Mouse (Mus musculus): Measurements from ENCODE around the gene Catsperd. TPM values are rescaled to one million over a fixed set of nuclear protein-coding genes. Genes with fewer than 3 reads are reported as not detected.
"Not testable (repeated sequence)": the region's sequence is repeated elsewhere in the genome, so short reads cannot be mapped to it uniquely, and the experiment has no call there.

Catsperd gene
- polyA plus RNA-seq, 1 experiment from 2014 or later = 0.13 TPM

GRCm38 (mm10) chr17:56613893-56614292, 14.1 kb upstream of the Catsperd start:
- H3K4me1 ChIP-seq (replicated peaks) = peaks cover 32% of the 10 kb centered on the region
- H3K36me3 ChIP-seq = peaks cover 43% of the 10 kb centered on the region
- not testable (repeated sequence) for ATAC-seq (replicated peaks; ENCODE audit: insufficient number of reproducible peaks, insufficient read depth, low FRiP score, low read depth); H3K9me3 ChIP-seq (replicated peaks); H3K27me3 ChIP-seq
- H3K4me2 ChIP-seq = peak overlapping the region; percentile 89
- under 1% methylated on average over 26 of the region's 26 CpGs for WGBS
- peak overlapping the region; percentile 79 for H3K4me3 ChIP-seq
- H3K27ac ChIP-seq = peak overlapping the region; percentile 89
- H3K9ac ChIP-seq = peak overlapping the region; percentile 72

- H3K36me3 ChIP-seq = peaks cover 50% of the 10 kb centered on the region
- 26% methylated on average over 14 of the region's 14 CpGs for WGBS
- peak overlapping the region; percentile 72 for H3K9ac ChIP-seq
- H3K27me3 ChIP-seq = no peaks in the 10 kb centered on the region
- peak overlapping the region; percentile 89 for H3K4me2 ChIP-seq
- peak overlapping the region; percentile 79 for H3K4me3 ChIP-seq
- no peaks in the 10 kb centered on the region for H3K9me3 ChIP-seq (replicated peaks)
- no peak for ATAC-seq (replicated peaks; ENCODE audit: insufficient number of reproducible peaks, insufficient read depth, low FRiP score, low read depth)
- peaks cover 31% of the 10 kb centered on the region for H3K4me1 ChIP-seq (replicated peaks)
- H3K27ac ChIP-seq = peak overlapping the region; percentile 89
Measured at GRCm38 (mm10) chr17:56614391-56615135, 13.4 kb upstream of the Catsperd start.

DNA sequence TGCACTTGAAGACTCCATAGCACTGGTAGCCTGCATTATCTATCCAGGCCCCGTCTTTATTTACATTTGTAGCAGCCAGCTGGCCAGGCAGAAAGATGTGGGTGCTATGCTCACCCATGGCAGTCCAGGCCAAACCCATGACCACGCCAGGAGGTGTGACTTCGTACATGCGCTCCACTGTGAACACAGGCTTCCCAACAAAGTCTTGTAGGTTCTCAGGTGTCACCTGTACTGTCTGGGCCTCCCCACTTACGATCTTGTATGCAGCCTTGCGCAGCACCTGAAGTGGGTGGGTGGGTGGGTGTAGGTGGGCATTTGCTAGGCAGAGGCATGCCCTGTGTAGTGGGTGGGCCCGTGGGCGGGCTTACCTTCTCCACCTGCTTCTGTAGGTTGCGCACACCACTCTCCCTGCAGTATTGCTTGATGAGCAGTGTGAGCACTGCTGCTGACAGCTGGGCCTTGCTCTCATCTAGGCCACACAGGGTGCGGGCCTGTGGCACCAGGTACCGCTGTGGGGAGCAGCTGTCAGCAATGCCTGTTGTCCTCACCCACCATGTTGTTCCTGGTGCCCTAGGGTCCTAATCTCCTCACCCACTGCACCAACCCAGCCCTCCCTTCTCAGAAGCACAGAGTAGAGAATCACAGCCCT, 12.7 kb upstream of the Catsperd start:
- H3K9ac ChIP-seq = peak overlapping the region; percentile 72
- 76% methylated on average over 11 of the region's 11 CpGs for WGBS
- H3K36me3 ChIP-seq = peaks cover 57% of the 10 kb centered on the region
- no peak for ATAC-seq (replicated peaks; ENCODE audit: insufficient number of reproducible peaks, insufficient read depth, low FRiP score, low read depth)
- H3K27ac ChIP-seq = no peak overlapping the region
- H3K4me1 ChIP-seq (replicated peaks) = peaks cover 28% of the 10 kb centered on the region
- H3K9me3 ChIP-seq (replicated peaks) = no peaks in the 10 kb centered on the region
- no peaks in the 10 kb centered on the region for H3K27me3 ChIP-seq
- H3K4me2 ChIP-seq = peak overlapping the region; percentile 89
- peak overlapping the region; percentile 79; the same call in 1 of the 2 replicates for H3K4me3 ChIP-seq

DNA sequence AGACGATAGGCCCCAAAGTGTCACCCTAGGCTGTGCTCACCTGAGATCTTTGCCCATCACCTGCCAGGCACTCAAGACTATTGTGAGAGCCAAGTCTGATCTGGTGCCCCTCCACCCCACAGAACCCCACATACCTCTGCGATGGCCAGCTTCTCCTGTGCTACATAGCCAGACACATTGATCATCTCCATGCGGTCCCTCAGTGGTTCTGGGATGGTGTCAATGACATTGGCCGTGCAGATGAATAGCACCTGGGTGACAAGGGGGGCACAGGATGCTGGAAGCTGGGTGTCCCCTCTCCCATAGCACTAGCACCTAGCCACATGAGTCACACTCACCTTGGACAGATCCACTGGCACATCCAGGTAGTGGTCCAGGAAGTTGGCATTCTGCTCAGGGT, 12.2 kb upstream of the Catsperd start:
- WGBS = 80% methylated on average over 4 of the region's 4 CpGs
- ATAC-seq (replicated peaks; ENCODE audit: insufficient number of reproducible peaks, insufficient read depth, low FRiP score, low read depth) = no peak

GRCm38 (mm10) chr17:56616725-56617124, 11.2 kb upstream of the Catsperd start:
- no peak overlapping the region for H3K4me3 ChIP-seq
- no peaks in the 10 kb centered on the region for H3K27me3 ChIP-seq
- no peaks in the 10 kb centered on the region for H3K9me3 ChIP-seq (replicated peaks)
- WGBS = 74% methylated on average over 3 of the region's 3 CpGs
- peaks cover 69% of the 10 kb centered on the region for H3K36me3 ChIP-seq
- no peak for ATAC-seq (replicated peaks; ENCODE audit: insufficient number of reproducible peaks, insufficient read depth, low FRiP score, low read depth)
- H3K27ac ChIP-seq = no peak overlapping the region
- H3K4me1 ChIP-seq (replicated peaks) = peaks cover 20% of the 10 kb centered on the region
- H3K4me2 ChIP-seq = no peak overlapping the region
- no peak overlapping the region for H3K9ac ChIP-seq

More for the DNA sequence above, 12.2 kb upstream of the Catsperd start:
- no peaks in the 10 kb centered on the region for H3K9me3 ChIP-seq (replicated peaks)
- no peaks in the 10 kb centered on the region for H3K27me3 ChIP-seq
- peaks cover 61% of the 10 kb centered on the region for H3K36me3 ChIP-seq
- peaks cover 23% of the 10 kb centered on the region for H3K4me1 ChIP-seq (replicated peaks)
- H3K4me3 ChIP-seq = no peak overlapping the region
- no peak overlapping the region for H3K27ac ChIP-seq
- H3K4me2 ChIP-seq = no peak overlapping the region
- no peak overlapping the region for H3K9ac ChIP-seq

GRCm38 (mm10) chr17:56617628-56618027, 10.3 kb upstream of the Catsperd start:
- Histone ChIP-seq H3K4me2 (no peak overlapping the region), H3K27ac (no peak overlapping the region), H3K9me3 (replicated peaks) (no peaks in the 10 kb centered on the region), H3K9ac (no peak overlapping the region), H3K36me3 (peaks cover 78% of the 10 kb centered on the region), H3K4me1 (replicated peaks) (peaks cover 16% of the 10 kb centered on the region), H3K27me3 (no peaks in the 10 kb centered on the region), H3K4me3 (no peak overlapping the region)
- WGBS = 91% methylated on average over 8 of the region's 8 CpGs
- no peak for ATAC-seq (replicated peaks; ENCODE audit: insufficient number of reproducible peaks, insufficient read depth, low FRiP score, low read depth)

DNA sequence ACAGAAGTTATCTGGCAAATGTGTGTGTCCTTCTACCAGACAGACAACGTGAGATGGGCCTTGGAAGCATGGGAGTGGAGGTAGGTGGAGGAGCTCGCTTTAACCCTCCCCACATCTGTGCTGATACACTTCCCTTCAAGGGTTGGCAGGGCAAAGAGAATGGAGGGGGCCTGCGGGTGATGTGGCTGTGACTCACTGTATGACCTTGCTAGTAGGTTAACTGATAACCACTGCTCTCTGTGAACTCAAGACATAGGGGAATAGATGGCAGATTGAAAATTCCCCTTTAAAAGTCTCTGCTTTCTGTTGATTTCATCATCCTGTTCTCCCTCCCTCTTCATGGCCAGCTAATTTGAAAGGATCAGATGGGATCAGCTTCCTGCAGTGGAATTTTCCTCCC, 2.4 kb upstream of the Catsperd start:
- H3K4me1 ChIP-seq (replicated peaks) = peaks cover 22% of the 10 kb centered on the region
- H3K9me3 ChIP-seq (replicated peaks) = no peaks in the 10 kb centered on the region
- peak overlapping the region; percentile 96 for H3K4me2 ChIP-seq
- H3K9ac ChIP-seq = no peak overlapping the region
- H3K36me3 ChIP-seq = peaks cover 21% of the 10 kb centered on the region
- no peak for ATAC-seq (replicated peaks; ENCODE audit: insufficient number of reproducible peaks, insufficient read depth, low FRiP score, low read depth)
- peaks cover 3% of the 10 kb centered on the region; the same call in 1 of the 2 replicates for H3K27me3 ChIP-seq
- peak overlapping the region; percentile 98 for H3K4me3 ChIP-seq
- 57% methylated on average over 3 of the region's 3 CpGs for WGBS
- no peak overlapping the region for H3K27ac ChIP-seq

DNA sequence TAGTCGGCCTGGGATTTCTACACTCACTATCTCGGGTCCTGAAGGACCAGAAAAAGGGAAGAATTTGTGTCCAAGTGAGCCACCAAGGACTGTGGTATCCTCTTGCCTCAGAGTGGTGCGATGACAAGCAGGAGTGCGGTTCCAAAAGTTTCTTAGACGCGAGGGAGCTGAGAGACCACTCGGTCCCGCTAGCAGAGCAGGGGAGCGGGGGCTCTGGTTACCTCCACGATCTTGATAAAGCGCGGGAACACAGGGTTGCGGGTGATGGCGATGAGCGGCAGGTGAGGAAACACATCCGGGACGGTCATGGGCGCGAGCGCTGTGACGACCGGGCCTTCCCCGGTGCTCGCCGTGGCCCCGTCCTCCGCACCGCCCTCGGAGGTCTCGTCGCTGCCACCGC, 1.7 kb upstream of the Catsperd start:
- H3K4me2 ChIP-seq = peak overlapping the region; percentile 96
- H3K4me1 ChIP-seq (replicated peaks) = peaks cover 22% of the 10 kb centered on the region
- peak overlapping the region; percentile 98 for H3K4me3 ChIP-seq
- H3K9ac ChIP-seq = peak overlapping the region; percentile 96
- H3K27ac ChIP-seq = peak overlapping the region; percentile 74
- peaks cover 3% of the 10 kb centered on the region; the same call in 1 of the 2 replicates for H3K27me3 ChIP-seq
- ATAC-seq (replicated peaks; ENCODE audit: insufficient number of reproducible peaks, insufficient read depth, low FRiP score, low read depth) = no peak
- peaks cover 15% of the 10 kb centered on the region for H3K36me3 ChIP-seq
- no peaks in the 10 kb centered on the region for H3K9me3 ChIP-seq (replicated peaks)
- WGBS = 1% methylated on average over 32 of the region's 32 CpGs

DNA sequence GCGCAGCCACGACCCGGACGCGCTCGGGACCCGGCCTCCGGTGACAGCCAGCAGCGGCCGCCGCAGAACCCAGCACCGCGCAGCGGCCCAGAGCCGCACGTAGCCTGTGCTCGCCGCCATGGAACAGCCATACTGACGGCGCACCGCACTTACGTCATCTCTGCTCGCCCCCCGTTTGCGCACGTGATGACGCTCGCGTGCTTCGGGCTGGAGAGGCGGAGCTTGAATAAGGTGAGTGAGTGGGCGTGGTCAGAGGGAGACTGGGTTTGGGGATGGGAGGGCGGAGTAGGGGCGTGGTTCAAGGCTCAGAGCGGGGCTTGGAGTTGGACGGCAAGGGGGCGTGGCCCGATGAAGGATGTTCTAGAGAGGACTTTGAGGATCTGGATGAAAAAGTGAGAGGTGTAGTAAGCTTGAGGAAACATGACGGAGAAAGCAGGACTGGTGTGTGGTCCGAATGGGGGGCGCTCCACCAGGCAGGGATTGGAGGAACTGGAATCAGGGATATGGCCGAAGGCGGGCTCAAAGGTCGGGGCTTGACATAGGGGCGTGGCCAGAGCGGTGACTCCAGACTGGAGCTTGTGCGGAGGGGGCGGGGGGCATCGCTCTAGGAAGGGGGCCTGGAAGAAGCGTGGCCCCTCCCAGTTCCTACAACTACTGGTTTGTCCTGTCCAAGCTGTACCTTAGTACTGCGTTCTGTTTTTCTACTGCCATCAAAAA, 1.0 kb upstream of the Catsperd start, which contains the start of gene Lonp1:
Lonp1 (minus strand) TSS at position 134 of the 717 bp plus-strand sequence.
- peak; percentile 93 for ATAC-seq (replicated peaks; ENCODE audit: insufficient number of reproducible peaks, insufficient read depth, low FRiP score, low read depth)
- WGBS = under 1% methylated on average over 51 of the region's 51 CpGs
- no peaks in the 10 kb centered on the region for H3K9me3 ChIP-seq (replicated peaks)
- peak within 1 kb of the TSS; percentile 96 for H3K9ac ChIP-seq
- peaks cover 22% of the 10 kb centered on the region for H3K4me1 ChIP-seq (replicated peaks)
- H3K27ac ChIP-seq = peak within 1 kb of the TSS; percentile 74
- peaks cover 10% of the 10 kb centered on the region for H3K36me3 ChIP-seq
- H3K4me2 ChIP-seq = peak within 1 kb of the TSS; percentile 96
- peaks cover 3% of the 10 kb centered on the region; the same call in 1 of the 2 replicates for H3K27me3 ChIP-seq
- peak within 1 kb of the TSS; percentile 98 for H3K4me3 ChIP-seq

- H3K9me3 ChIP-seq (replicated peaks); ATAC-seq (replicated peaks; ENCODE audit: insufficient number of reproducible peaks, insufficient read depth, low FRiP score, low read depth); H3K27me3 ChIP-seq; H3K27ac ChIP-seq; H3K4me3 ChIP-seq; H3K4me2 ChIP-seq; H3K36me3 ChIP-seq; H3K9ac ChIP-seq: not testable (repeated sequence)
- H3K4me1 ChIP-seq (replicated peaks) = peaks cover 19% of the 10 kb centered on the region
- WGBS = 82% methylated on average over 27 of the region's 27 CpGs
Measured at GRCm38 (mm10) chr17:56629800-56630781, 2.1 kb downstream of the Catsperd start.

Measured in heart, embryonic 15.5 days (tissue).